Mouse (Mus musculus): Measurements from ENCODE around the gene BC025920.

GRCm38 (mm10) chr10:81642648-81643448 is 36.8 kb downstream of the BC025920 start:
- TF ChIP-seq ELF1 (IDR thresholded peaks at IDR 0.05; ENCODE audit: low read depth, low read length) (no peak), POLR2A (IDR thresholded peaks at IDR 0.05; ENCODE audit: low read depth, low read length) (no peak)

Measured in CH12.LX (cell line).